Mouse (Mus musculus): ENCODE data around the gene Ppp1r16b.

GRCm38 (mm10) chr2:158652985-158653384 lies 12.2 kb upstream of the Ppp1r16b start:
- peak; percentile 79 for TF ChIP-seq CTCF (IDR thresholded peaks at IDR 0.05; ENCODE audit: control insufficient read depth, insufficient read depth, insufficient read length)
- no peak for TF ChIP-seq MYOG (IDR thresholded peaks at IDR 0.05; ENCODE audit: control insufficient read depth, extremely low read depth, insufficient read length)
- TF ChIP-seq USF1 (IDR thresholded peaks at IDR 0.05; ENCODE audit: low read depth): no peak

All from C2C12 (cell line).